Comparison of ENCODE assay signal across 12 mouse cellular contexts in genomic region chr6:116405243-116405642, GRCm38 (mm10). TPM values are rescaled to one million over a fixed set of nuclear protein-coding genes. Genes with fewer than 3 reads are reported as not detected.
DNase-seq lines count a peak whose midpoint lies in the region; ATAC-seq lines count a peak whose summit lies in the region.
"Had no signal": no experiment of that assay in that cellular context is flagged by ENCODE, and none has a peak within 500 bp of the region (broad histone marks: within the 10 kb centered on the region; RNA-seq: fewer than 3 reads in every experiment).

No protein-coding gene starts in this region.

- no peaks in the 10 kb centered on the region for H3K9me3 ChIP-seq in megakaryocyte, embryonic 14.5 days
- H3K9me3 ChIP-seq in hindbrain, embryonic 11.5 days (ENCODE audit: control insufficient read depth, low read length): no peaks in the 10 kb centered on the region
- no peaks in the 10 kb centered on the region for H3K9me3 ChIP-seq in midbrain, embryonic 10.5 days (replicated peaks)
- no peaks in the 10 kb centered on the region for H3K9me3 ChIP-seq in neural tube, embryonic 14.5 days (ENCODE audit: control insufficient read depth, low read length)
- H3K9me3 ChIP-seq: intestine, embryonic 15.5 days had no signal

- peak overlapping the region; percentile 21 for H3K4me3 ChIP-seq in megakaryocyte, embryonic 14.5 days (replicated peaks)
- H3K4me3 ChIP-seq in hindbrain, embryonic 11.5 days (ENCODE audit: low read depth, low read length): no peak overlapping the region
- no peak overlapping the region for H3K4me3 ChIP-seq in midbrain, embryonic 10.5 days
- H3K4me3 ChIP-seq in neural tube, embryonic 14.5 days (ENCODE audit: low read depth, low read length): no peak overlapping the region
- H3K4me3 ChIP-seq: intestine, embryonic 15.5 days had no signal

- 34% methylated on average over 9 of the region's 9 CpGs for WGBS in hindbrain, embryonic 11.5 days
- 43% methylated on average over 9 of the region's 9 CpGs for WGBS in midbrain, embryonic 10.5 days
- WGBS in neural tube, embryonic 14.5 days: 25% methylated on average over 9 of the region's 9 CpGs

- no peak overlapping the region for H3K9ac ChIP-seq in hindbrain, embryonic 11.5 days (ENCODE audit: low read depth, low read length)
- no peak overlapping the region for H3K9ac ChIP-seq in neural tube, embryonic 14.5 days (replicated peaks; ENCODE audit: low read depth, low read length)
- H3K9ac ChIP-seq: intestine, embryonic 15.5 days had no signal

- peaks cover 58% of the 10 kb centered on the region for H3K4me1 ChIP-seq in megakaryocyte, embryonic 14.5 days
- H3K4me1 ChIP-seq in hindbrain, embryonic 11.5 days (replicated peaks; ENCODE audit: control insufficient read depth, insufficient read depth, low read length): peaks cover 3% of the 10 kb centered on the region; the same call in 1 of the 2 replicates
- peaks cover 34% of the 10 kb centered on the region for H3K4me1 ChIP-seq in midbrain, embryonic 10.5 days
- H3K4me1 ChIP-seq in neural tube, embryonic 14.5 days (ENCODE audit: control insufficient read depth, insufficient read depth, low read length): no peaks in the 10 kb centered on the region
- H3K4me1 ChIP-seq: intestine, embryonic 15.5 days had no signal

- H3K27ac ChIP-seq in hindbrain, embryonic 11.5 days (ENCODE audit: low read depth, low read length): peak overlapping the region; percentile 82
- H3K27ac ChIP-seq in midbrain, embryonic 10.5 days (replicated peaks): peak overlapping the region; percentile 84
- H3K27ac ChIP-seq in neural tube, embryonic 14.5 days (ENCODE audit: low read depth, low read length): no peak overlapping the region
- H3K27ac ChIP-seq: intestine, embryonic 15.5 days had no signal

- DNase-seq in hindbrain, embryonic 11.5 days (ENCODE audit: low spot score): peak; percentile 62
- DNase-seq in midbrain, embryonic 10.5 days (ENCODE audit: low spot score): peak; percentile 70
- DNase-seq in right cerebral cortex, postnatal 4 days: no peak
- no peak for DNase-seq in adrenal gland, postnatal 4 days (ENCODE audit: low spot score in 2 of 2)
- DNase-seq: adrenal gland, adult 8-10 months; cerebellum, adult 18-20 months; gastrocnemius, postnatal 10 days; kidney, postnatal 36 days had no signal

- ATAC-seq in megakaryocyte, adult 5-6 weeks (ENCODE audit: poor library complexity, severe bottlenecking): no peak
- peak; percentile 81 for ATAC-seq in hindbrain, embryonic 11.5 days (ENCODE audit: low FRiP score)
- ATAC-seq in neural tube, embryonic 14.5 days (ENCODE audit: low read depth): peak; percentile 41; the same call in 1 of the 2 replicates
- ATAC-seq: intestine, embryonic 15.5 days had no signal

- H3K36me3 ChIP-seq in megakaryocyte, embryonic 14.5 days (replicated peaks; ENCODE audit: low read length): peaks cover 94% of the 10 kb centered on the region
- H3K36me3 ChIP-seq in hindbrain, embryonic 11.5 days (ENCODE audit: control insufficient read depth, insufficient read depth, low read length): no peaks in the 10 kb centered on the region
- peaks cover 15% of the 10 kb centered on the region for H3K36me3 ChIP-seq in midbrain, embryonic 10.5 days
- H3K36me3 ChIP-seq in neural tube, embryonic 14.5 days (ENCODE audit: control insufficient read depth, insufficient read depth, low read length): peaks cover 12% of the 10 kb centered on the region
- H3K36me3 ChIP-seq: intestine, embryonic 15.5 days had no signal

- no peak overlapping the region for H3K4me2 ChIP-seq in hindbrain, embryonic 11.5 days (replicated peaks; ENCODE audit: low read depth, low read length)
- no peak overlapping the region for H3K4me2 ChIP-seq in neural tube, embryonic 14.5 days (ENCODE audit: low read depth, low read length)
- H3K4me2 ChIP-seq: intestine, embryonic 15.5 days had no signal

- no peaks in the 10 kb centered on the region for H3K27me3 ChIP-seq in megakaryocyte, embryonic 14.5 days (replicated peaks)
- no peaks in the 10 kb centered on the region for H3K27me3 ChIP-seq in hindbrain, embryonic 11.5 days (ENCODE audit: control insufficient read depth, insufficient read depth, low read length)
- no peaks in the 10 kb centered on the region for H3K27me3 ChIP-seq in midbrain, embryonic 10.5 days (ENCODE audit: low read depth, poor library complexity, severe bottlenecking)
- H3K27me3 ChIP-seq in neural tube, embryonic 14.5 days (ENCODE audit: control insufficient read depth, insufficient read depth, low read length): no peaks in the 10 kb centered on the region
- H3K27me3 ChIP-seq: intestine, embryonic 15.5 days had no signal

RNA-seq across cellular contexts. Expression of gene Alox5, which starts 55.7 kb away (rescaled TPM):
- polyA plus RNA-seq in megakaryocyte, embryonic 14.5 days (2012; ENCODE audit: insufficient read depth, low replicate concordance): 43.4 and 50.4 TPM in 2 replicates
- 53.8 and 58.6 TPM in 2 replicates for total RNA-seq in megakaryocyte, adult 5-6 weeks (2015)
- total RNA-seq in megakaryocyte, adult 5-6 weeks (2017): 55.0 and 61.5 TPM in 2 replicates
- polyA plus RNA-seq in hindbrain, embryonic 11.5 days (2014; fragmentation: Nextera tagmentation; extraction: Ambion mirVana): 0.82 and 0.86 TPM in 2 replicates
- polyA plus RNA-seq in midbrain, embryonic 10.5 days (2016; fragmentation: Nextera tagmentation; extraction: Ambion mirVana): 0.77 and 1.1 TPM in 2 replicates
- polyA plus RNA-seq in neural tube, embryonic 14.5 days (2014; fragmentation: Nextera tagmentation; extraction: Ambion mirVana): 0.72 and 0.88 TPM in 2 replicates
- total RNA-seq in adrenal gland, postnatal 4 days (2021): 1 to 10 TPM; 1.1 to 3.5 TPM

Comparison
In these comparisons a context has a peak if more than half of its experiments do, and no peak if none do; other contexts are left out.
1. DNase-seq: peak in hindbrain, embryonic 11.5 days (single experiment) and midbrain, embryonic 10.5 days (single experiment); none in right cerebral cortex, postnatal 4 days (single experiment) and adrenal gland, postnatal 4 days (0 of 2).
2. RNA of gene Alox5, which starts 55.7 kb away (polyA plus RNA-seq): 43.4 to 50.4 TPM in megakaryocyte, embryonic 14.5 days; 0.77 to 1.1 TPM in midbrain, embryonic 10.5 days, 0.82 to 0.86 TPM in hindbrain, embryonic 11.5 days and 0.72 to 0.88 TPM in neural tube, embryonic 14.5 days; every median in the first group is over 10 times any median in the second.